Mouse (Mus musculus) MEL (cell line): ENCODE data around the gene Rtn4rl1.

ENCODE experiments used
- CTCF ChIP-seq, 3 experiments: IDR thresholded peaks in 2 of 3; conservative IDR thresholded peaks in 1 of 3; 2 replicates each; pipeline ENCODE4 v1.5.1; 2011 to 2012; ENCODE audit warnings: low read length in 3 of 3, low read depth in 2 of 3, mild to moderate bottlenecking in 2 of 3, improper control_type of control experiment in 1 of 3, inconsistent platforms in 1 of 3, mixed read lengths in 1 of 3, moderate library complexity in 1 of 3; ENCODE audit not compliant: control insufficient read depth in 1 of 3, insufficient read depth in 1 of 3, poor library complexity in 1 of 3, severe bottlenecking in 1 of 3
- POLR2A ChIP-seq, 2 experiments: IDR thresholded peaks; 2 replicates each; pipeline ENCODE4 v1.6.1; 2011 to 2012; ENCODE audit warnings: low read length in 2 of 2, mild to moderate bottlenecking in 2 of 2, control low read depth in 1 of 2, improper control_type of control experiment in 1 of 2, low read depth in 1 of 2, moderate library complexity in 1 of 2; ENCODE audit not compliant: control insufficient read depth in 1 of 2, insufficient read depth in 1 of 2, poor library complexity in 1 of 2
- ZMIZ1 ChIP-seq: IDR thresholded peaks from 2 replicates; pipeline ENCODE4 v1.6.1; 2012; ENCODE audit warnings: low read depth, mild to moderate bottlenecking, inconsistent platforms, low read length, improper control_type of control experiment, moderate library complexity

GRCm38 (mm10) chr11:75247137-75247730, 53.7 kb downstream of the Rtn4rl1 start:
- TF ChIP-seq ZMIZ1 (no peak), POLR2A (IDR thresholded peaks at IDR 0.05; ENCODE audit: control insufficient read depth in 1 of 2, insufficient read depth in 1 of 2, low read depth in 1 of 2, low read length in 2 of 2, poor library complexity in 1 of 2) (no peak), CTCF (IDR thresholded peaks at IDR 0.05 in 2 of 3, conservative IDR thresholded peaks at IDR 0.05 in 1 of 3; ENCODE audit: control insufficient read depth in 1 of 3, insufficient read depth in 1 of 3, low read depth in 2 of 3, low read length in 3 of 3, poor library complexity in 1 of 3, severe bottlenecking in 1 of 3) (no peak)
